Mouse (Mus musculus) granulocyte monocyte progenitor cell, adult 5-6 weeks (primary cell): Measurements from ENCODE around the gene Coq4. TPM values are rescaled to one million over a fixed set of nuclear protein-coding genes. Genes with fewer than 3 reads are reported as not detected.

Source experiments
- ATAC-seq: replicated peaks from 2 replicates; pipeline ENCODE4 v1.8.0; 2016; ENCODE audit warnings: mild to moderate bottlenecking, moderate TSS enrichment, inconsistent platforms; ENCODE audit not compliant: poor library complexity, severe bottlenecking
- total RNA-seq, 2 experiments: library from RNA; stranded (forward) in 1 of 2; stranded (reverse) in 1 of 2; fragments of 200-712, 200-1000 nt in 1 of 2; fragments of >200 nt in 1 of 2; fragmentation: Nextera tagmentation in 1 of 2; gene quantifications; 2 replicates each; pipeline ENCODE4 v1.2.3; 2014 to 2017

The Coq4 gene
- total RNA-seq, 2 experiments from 2014 or later, result 7.2 to 14.8 TPM

GRCm38 (mm10) chr2:29843231-29844105 lies 56.2 kb downstream of the Coq4 start:
- no peak for ATAC-seq

GRCm38 (mm10) chr2:29844115-29844514 lies 56.8 kb downstream of the Coq4 start:
- ATAC-seq, result no peak

GRCm38 (mm10) chr2:29844661-29845060 lies 57.4 kb downstream of the Coq4 start:
- ATAC-seq, result no peak

GRCm38 (mm10) chr2:29845636-29846035 lies 58.3 kb downstream of the Coq4 start:
- no peak for ATAC-seq

GRCm38 (mm10) chr2:29846061-29846853 lies 59.0 kb downstream of the Coq4 start:
- no peak for ATAC-seq

- no peak for ATAC-seq
These were observed 59.6 kb downstream of the Coq4 start for GRCm38 (mm10) chr2:29846911-29847310.

Other genes with a start within 250 kb of the Coq4 start
- gene Rapgef1, start 167.8 kb upstream of the Coq4 start, total RNA-seq (2014; fragmentation: Nextera tagmentation), result 29.6 and 31.9 TPM in 2 replicates
- gene Rapgef1, start 167.8 kb upstream of the Coq4 start, total RNA-seq (2017), result 16.7 and 21.9 TPM in 2 replicates
- not detected in 2 replicates for gene Gm13420, start 35.8 kb upstream of the Coq4 start, total RNA-seq (2014; fragmentation: Nextera tagmentation)
- not detected in 2 replicates for gene Gm13420, start 35.8 kb upstream of the Coq4 start, total RNA-seq (2017)
- gene Gm13547, start 28.2 kb upstream of the Coq4 start, total RNA-seq (2014; fragmentation: Nextera tagmentation), result not detected in 2 replicates
- gene Gm13547, start 28.2 kb upstream of the Coq4 start, total RNA-seq (2017), result not detected in 2 replicates
- gene Trub2, start 1.0 kb downstream of the Coq4 start, total RNA-seq (2014; fragmentation: Nextera tagmentation), result 31.4 and 39.4 TPM in 2 replicates
- 28.2 and 64.7 TPM in 2 replicates for gene Trub2, start 1.0 kb downstream of the Coq4 start, total RNA-seq (2017)
- gene Slc27a4, start 15.1 kb downstream of the Coq4 start, total RNA-seq (2014; fragmentation: Nextera tagmentation), result 5.1 and 6.8 TPM in 2 replicates
- gene Slc27a4, start 15.1 kb downstream of the Coq4 start, total RNA-seq (2017), result 6.3 and 6.6 TPM in 2 replicates
- 17.0 and 24.9 TPM in 2 replicates for gene Urm1, start 32.6 kb downstream of the Coq4 start, total RNA-seq (2014; fragmentation: Nextera tagmentation)
- 17.8 and 21.1 TPM in 2 replicates for gene Urm1, start 32.6 kb downstream of the Coq4 start, total RNA-seq (2017)
- gene Cercam, start 81.7 kb downstream of the Coq4 start, total RNA-seq (2014; fragmentation: Nextera tagmentation), result 15.2 and 20.0 TPM in 2 replicates
- 4.5 and 6.7 TPM in 2 replicates for gene Cercam, start 81.7 kb downstream of the Coq4 start, total RNA-seq (2017)
- 56.8 and 92.7 TPM in 2 replicates for gene Odf2, start 101.7 kb downstream of the Coq4 start, total RNA-seq (2014; fragmentation: Nextera tagmentation)
- 96.9 and 104 TPM in 2 replicates for gene Odf2, start 101.7 kb downstream of the Coq4 start, total RNA-seq (2017)
- gene Gle1, start 147.9 kb downstream of the Coq4 start, total RNA-seq (2014; fragmentation: Nextera tagmentation), result 36.5 and 38.7 TPM in 2 replicates
- 89.0 and 139 TPM in 2 replicates for gene Gle1, start 147.9 kb downstream of the Coq4 start, total RNA-seq (2017)
- gene Sptan1, start 178.1 kb downstream of the Coq4 start, total RNA-seq (2014; fragmentation: Nextera tagmentation), result 63.5 and 99.0 TPM in 2 replicates
- 118 and 129 TPM in 2 replicates for gene Sptan1, start 178.1 kb downstream of the Coq4 start, total RNA-seq (2017)